Mouse (Mus musculus): ENCODE results near the gene Msl2. TPM values are rescaled to one million over a fixed set of nuclear protein-coding genes. Genes with fewer than 3 reads are reported as not detected.
A peak's percentile ranks its signal among the peaks of the same experiment; 100 is the strongest.

The Msl2 gene
- total RNA-seq (2021) = 10 to 100 TPM; 54.8 to 59.7 TPM
- long read RNA-seq, experiment 1, full-length matches to known transcripts = 1 of 11 reads
- long read RNA-seq, experiment 1, partial matches to known transcripts = 0 of 11 reads
- long read RNA-seq, experiment 1, other reads (novel, unspliced or antisense) = 10 of 11 reads
- long read RNA-seq, experiment 2 = 0 reads

DNA sequence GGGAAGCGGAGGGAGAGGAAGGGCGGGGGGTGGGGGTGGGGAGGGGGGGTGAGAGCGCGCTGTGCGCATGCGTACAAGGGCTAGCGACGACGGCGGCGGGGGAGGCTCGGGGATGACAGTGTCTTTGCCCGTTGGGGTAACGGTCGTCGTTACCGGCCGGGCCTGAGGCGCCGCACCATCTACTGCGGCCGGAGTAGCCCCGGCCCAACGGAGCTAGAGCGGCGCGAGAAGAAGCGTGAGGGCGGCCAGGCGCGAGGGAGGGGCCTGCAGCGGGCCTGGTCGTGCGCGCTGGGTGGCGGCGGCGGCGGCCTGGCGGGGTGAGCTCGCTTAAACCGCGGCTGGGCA, at the start of gene Msl2:
TSS of gene Msl2 (plus strand) at position 115 of the 345 bp plus-strand sequence.
- no peak for DNase-seq (ENCODE audit: low spot score in 2 of 2)
- intact Hi-C loops (cut with DNase I) = loop anchor here (1.0 to 2.0 kb wide), 2 partner anchors 40 to 431 kb away; partner anchors contain the start of gene Pccb

DNA sequence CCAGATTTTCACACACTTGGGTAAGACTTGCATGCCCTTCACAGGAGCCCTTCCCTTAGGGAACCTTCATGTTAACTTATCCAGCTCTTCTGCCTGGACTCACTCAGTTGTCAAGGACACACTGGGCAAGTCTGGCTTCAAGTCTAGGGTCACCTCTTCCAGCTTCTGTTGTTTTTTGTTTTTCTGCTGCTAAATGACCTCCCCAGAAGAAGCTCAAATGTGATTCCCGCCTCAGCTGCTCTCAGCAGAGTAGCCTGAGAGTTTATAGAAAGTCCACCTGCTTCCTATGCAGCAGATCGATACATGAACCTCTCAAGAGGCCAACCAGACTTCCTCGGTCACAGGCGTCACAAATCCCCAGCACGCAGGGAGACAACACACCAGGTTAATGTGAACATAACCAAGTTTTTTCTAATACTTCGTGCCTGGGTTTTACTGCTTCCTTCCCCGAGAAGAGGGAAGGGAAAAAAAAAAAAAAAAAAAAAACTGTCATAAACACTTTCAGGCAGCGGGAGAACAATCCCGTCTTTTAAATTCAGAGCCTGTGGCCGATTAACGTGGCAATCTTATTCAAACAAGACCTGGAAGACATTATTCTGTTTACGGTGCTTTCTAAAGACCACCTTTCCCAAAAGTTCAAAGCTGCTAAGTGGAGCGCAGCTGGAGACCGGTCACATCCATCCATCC, 40.0 kb upstream of the Msl2 start:
- DNase-seq (ENCODE audit: low spot score in 2 of 2) = no peak
- intact Hi-C loops (cut with DNase I) = loop anchor here (1.0 kb wide), 1 partner anchor 40 kb away; the partner anchor contains the start of gene Msl2

- intact Hi-C loops (cut with DNase I) = loop anchor here (1.0 kb wide), 1 partner anchor 40 kb away; the partner anchor contains the start of gene Msl2
- DNase-seq (ENCODE audit: low spot score in 2 of 2) = peak; percentile 98 to 99
Observed at GRCm38 (mm10) chr9:101034448-101035098, 39.3 kb upstream of the Msl2 start, which contains the start of gene Pccb. TSS of gene Pccb (minus strand) at chr9:101034898.

DNA sequence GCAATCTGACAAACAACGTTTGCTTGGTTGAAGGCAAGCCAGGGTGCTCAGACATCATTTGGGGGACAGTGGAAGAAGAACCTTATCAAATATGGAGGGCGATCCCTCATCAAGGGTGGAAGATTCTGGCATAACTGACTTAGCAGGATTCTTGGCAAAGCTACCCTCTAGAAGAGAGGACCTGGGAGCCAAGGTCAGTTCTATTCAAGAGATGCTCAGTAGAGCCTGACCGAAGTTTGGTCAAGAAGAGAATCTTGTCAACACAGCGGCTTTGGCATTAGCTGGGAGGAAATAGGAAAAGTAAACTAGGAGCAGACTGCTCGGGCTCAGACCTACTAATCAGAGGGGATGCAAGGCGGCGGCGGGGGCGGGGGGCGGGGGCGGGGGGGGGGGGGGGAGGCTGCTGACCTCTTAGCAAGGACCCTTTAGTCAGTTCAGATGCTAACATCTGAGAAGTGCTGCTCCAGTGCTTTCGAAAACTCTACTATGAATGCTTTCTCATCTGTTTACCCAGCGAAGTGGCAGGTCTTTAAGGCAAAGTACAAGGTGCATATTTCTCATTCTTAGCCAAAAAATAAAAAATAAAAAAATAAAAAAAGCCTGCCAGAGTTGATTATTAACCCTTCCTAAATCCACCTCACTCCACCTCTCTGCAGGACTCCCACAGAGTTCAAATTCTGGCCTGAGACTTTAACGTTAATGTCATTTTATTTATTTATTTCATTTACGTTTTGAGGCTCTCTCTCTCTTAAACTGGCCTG, 37.9 kb upstream of the Msl2 start:
- intact Hi-C loops (cut with DNase I) = no loop called here
- no peak for DNase-seq (ENCODE audit: low spot score in 2 of 2)

GRCm38 (mm10) chr9:101036876-101037275, 37.0 kb upstream of the Msl2 start:
- intact Hi-C loops (cut with DNase I) = no loop called here
- DNase-seq (ENCODE audit: low spot score in 2 of 2) = no peak

GRCm38 (mm10) chr9:101037396-101037795, 36.5 kb upstream of the Msl2 start:
- intact Hi-C loops (cut with DNase I) = no loop called here
- no peak for DNase-seq (ENCODE audit: low spot score in 2 of 2)

- no peak for DNase-seq (ENCODE audit: low spot score in 2 of 2)
- intact Hi-C loops (cut with DNase I) = no loop called here
Observed at GRCm38 (mm10) chr9:101038634-101039033, 35.3 kb upstream of the Msl2 start.

- DNase-seq (ENCODE audit: low spot score in 2 of 2) = no peak
- intact Hi-C loops (cut with DNase I) = no loop called here
Observed at GRCm38 (mm10) chr9:101041508-101041907, 32.4 kb upstream of the Msl2 start.

DNA sequence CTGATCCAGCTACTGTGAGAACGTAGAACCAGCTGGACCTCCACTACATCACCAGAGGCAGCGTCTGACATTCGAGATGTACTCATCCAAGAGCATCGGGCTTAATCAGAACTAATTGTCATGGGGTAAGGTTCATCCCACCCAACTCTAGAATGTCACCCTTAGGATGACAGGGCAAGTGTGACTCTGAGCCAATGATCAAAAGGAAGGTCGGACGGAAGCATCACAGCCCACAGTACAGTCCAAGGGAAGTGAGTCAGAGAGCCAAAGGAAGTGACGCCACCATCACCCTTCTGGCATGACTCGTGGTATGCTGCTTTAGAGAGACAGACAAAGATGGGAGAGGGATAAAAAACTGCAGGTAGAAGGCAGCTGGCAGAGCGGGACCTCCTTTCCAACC, 31.7 kb upstream of the Msl2 start:
- DNase-seq (ENCODE audit: low spot score in 2 of 2) = no peak
- intact Hi-C loops (cut with DNase I) = no loop called here

DNA sequence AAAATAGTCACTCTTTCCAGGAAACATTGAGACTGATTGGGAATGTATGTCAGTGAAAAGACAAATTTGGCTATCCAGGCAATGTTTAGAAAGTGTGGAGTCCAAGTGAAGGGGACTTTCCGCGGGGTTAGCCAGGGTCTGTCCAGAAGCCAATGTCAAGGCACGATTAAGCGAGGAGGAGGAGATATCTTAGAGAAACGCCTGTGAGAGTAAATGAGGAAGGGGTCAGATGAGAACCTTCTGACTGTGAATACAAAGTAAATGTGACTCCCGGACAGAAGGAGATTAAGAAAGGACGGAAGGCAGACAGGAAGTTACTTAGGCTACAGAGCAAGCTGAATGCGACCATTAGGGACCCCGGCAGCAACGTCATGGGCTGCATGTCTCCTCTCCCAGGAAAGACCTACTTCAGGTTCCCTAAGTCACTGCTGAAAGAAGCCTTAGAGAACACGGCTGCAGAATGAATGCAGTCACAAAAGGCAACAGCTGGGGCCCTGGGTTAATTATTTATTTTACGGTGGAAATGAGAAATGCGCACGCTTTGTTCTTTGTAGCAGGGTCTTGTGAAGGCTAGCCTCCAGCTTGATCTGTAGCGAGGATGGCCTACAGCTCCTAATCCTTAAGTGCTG, 28.1 kb upstream of the Msl2 start:
- intact Hi-C loops (cut with DNase I) = no loop called here
- DNase-seq (ENCODE audit: low spot score in 2 of 2) = no peak

GRCm38 (mm10) chr9:101052007-101052406, 21.9 kb upstream of the Msl2 start:
- intact Hi-C loops (cut with DNase I) = no loop called here
- no peak for DNase-seq (ENCODE audit: low spot score in 2 of 2)

- intact Hi-C loops (cut with DNase I) = no loop called here
- no peak for DNase-seq (ENCODE audit: low spot score in 2 of 2)
Observed at GRCm38 (mm10) chr9:101052691-101053090, 21.2 kb upstream of the Msl2 start.

DNA sequence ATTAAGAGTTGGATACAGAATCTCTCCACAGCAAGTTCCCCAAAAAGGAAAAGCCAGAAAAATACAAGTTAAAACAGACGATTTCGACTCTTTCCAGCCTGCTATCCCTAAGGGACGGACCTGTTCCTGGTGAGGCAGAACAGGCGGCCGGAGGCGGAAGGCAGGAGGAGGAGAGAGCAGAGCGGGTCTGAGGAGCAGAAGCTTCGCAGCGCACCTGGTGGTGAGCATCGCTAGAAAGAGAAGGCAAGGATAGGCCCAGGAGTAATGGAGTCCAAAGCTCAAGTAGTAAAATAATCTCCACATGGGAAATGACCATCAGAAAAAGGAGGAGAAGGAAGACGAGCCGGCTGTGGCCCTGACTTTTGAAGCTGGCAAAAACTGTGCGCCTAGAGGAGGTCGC, 20.6 kb upstream of the Msl2 start:
- intact Hi-C loops (cut with DNase I) = no loop called here
- no peak for DNase-seq (ENCODE audit: low spot score in 2 of 2)

DNA sequence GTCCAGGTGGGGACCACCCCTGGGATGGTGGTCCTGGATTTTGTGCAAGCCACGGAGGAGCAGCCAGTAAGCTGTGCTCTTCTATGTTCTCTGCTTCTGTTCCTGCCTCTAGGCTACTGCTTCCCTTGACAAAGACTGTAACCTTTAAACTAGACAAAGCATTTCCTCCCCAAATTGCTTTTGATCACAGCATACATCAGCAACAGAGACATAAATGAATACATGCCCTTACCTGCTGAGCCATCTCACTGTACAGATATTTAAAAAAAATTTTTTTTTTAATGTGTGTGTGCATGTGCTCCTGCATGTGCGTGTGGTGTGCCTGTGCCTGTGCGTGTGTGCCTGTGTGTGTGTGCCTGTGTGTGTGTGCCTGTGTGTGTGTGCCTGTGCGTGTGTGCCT, 16.7 kb upstream of the Msl2 start:
- DNase-seq (ENCODE audit: low spot score in 2 of 2) = no peak
- intact Hi-C loops (cut with DNase I) = no loop called here

DNA sequence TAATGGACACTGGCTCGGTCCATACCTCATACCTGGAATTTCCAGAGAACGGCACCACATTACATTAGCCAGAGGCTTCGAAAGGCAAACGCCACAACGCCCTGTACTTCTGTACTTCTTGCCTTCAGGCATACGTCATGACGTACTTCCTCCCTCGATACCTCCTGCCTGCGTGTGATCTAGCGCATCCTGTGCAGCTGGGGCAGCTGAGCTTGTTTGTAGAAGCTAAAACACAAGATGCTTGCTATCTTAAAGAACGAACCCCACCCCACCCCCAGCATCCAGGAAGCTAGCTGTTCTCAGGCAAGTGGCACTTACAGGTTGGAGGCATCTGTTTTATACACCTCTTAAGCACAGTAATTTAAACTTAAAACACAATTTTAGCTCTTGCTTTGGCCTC, 12.9 kb upstream of the Msl2 start:
- DNase-seq (ENCODE audit: low spot score in 2 of 2) = no peak
- intact Hi-C loops (cut with DNase I) = no loop called here

- DNase-seq (ENCODE audit: low spot score in 2 of 2) = no peak
Observed at GRCm38 (mm10) chr9:101062253-101062780, 11.6 kb upstream of the Msl2 start.

DNA sequence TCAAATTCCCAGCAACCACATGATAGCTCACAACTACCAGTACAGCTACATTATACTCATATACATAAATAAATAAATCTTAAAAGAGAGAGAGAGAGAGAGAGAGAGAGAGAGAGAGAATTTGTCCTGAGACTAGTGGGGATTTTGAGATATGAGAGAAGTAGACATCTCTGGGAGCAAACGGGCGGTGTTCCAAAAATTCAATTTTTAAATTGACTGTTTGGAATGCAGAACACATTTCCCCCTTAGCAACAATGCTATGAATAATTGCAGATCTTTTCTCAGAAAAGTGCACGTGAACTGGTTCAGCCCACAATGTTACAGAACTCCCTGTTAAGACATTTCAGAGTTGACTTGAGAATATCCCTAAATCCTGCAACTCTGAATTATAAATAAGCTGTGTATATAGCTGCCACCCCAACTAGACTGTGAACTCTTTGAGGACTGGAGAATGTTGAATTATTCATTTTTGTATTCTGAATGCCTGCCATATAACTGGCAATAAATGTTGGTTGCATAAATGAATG, 8.8 kb upstream of the Msl2 start:
- peak; percentile 46 to 68 for DNase-seq (ENCODE audit: low spot score in 2 of 2)

More at GRCm38 (mm10) chr9:101062253-101062780, 11.6 kb upstream of the Msl2 start:
- intact Hi-C loops (cut with DNase I) = no loop called here

DNA sequence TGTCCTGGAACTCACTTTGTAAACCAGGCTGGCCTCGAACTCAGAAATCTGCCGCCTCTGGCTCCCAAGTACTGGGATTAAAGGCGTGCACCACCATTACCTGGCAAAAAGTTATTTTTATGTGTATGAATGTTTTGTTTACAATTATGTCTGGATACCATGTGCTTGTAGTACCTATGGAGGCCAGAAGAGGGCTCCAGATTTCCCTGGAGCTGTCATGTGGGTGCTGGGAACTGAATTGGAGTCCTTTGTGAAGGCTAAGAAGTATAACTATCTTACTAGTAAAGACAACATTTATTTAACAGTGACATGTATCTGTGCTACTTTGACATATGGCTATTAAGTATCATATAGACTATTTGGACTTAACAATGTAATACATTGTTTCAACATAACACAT, 4.1 kb upstream of the Msl2 start:
- no peak for DNase-seq (ENCODE audit: low spot score in 2 of 2)
- intact Hi-C loops (cut with DNase I) = no loop called here

More for the DNA sequence above, 8.8 kb upstream of the Msl2 start:
- intact Hi-C loops (cut with DNase I) = no loop called here

- DNase-seq (ENCODE audit: low spot score in 2 of 2) = no peak
- intact Hi-C loops (cut with DNase I) = no loop called here
Observed at GRCm38 (mm10) chr9:101072506-101072905, 1.4 kb upstream of the Msl2 start.
